Mouse (Mus musculus) olfactory bulb, adult 2 months (tissue): Measurements from ENCODE around the gene Hdac9.

Experiments
- CTCF ChIP-seq: fragments of 200-500 bp; IDR thresholded peaks from 2 replicates; pipeline ENCODE4 v1.5.1; 2012; ENCODE audit warnings: low read depth, mild to moderate bottlenecking, low read length, moderate library complexity; ENCODE audit not compliant: insufficient read depth
- POLR2A ChIP-seq: fragments of 200-500 bp; IDR thresholded peaks from 2 replicates; pipeline ENCODE4 v1.6.1; 2012; ENCODE audit warnings: mild to moderate bottlenecking, low read depth, low read length, moderate library complexity; ENCODE audit not compliant: insufficient read depth

DNA sequence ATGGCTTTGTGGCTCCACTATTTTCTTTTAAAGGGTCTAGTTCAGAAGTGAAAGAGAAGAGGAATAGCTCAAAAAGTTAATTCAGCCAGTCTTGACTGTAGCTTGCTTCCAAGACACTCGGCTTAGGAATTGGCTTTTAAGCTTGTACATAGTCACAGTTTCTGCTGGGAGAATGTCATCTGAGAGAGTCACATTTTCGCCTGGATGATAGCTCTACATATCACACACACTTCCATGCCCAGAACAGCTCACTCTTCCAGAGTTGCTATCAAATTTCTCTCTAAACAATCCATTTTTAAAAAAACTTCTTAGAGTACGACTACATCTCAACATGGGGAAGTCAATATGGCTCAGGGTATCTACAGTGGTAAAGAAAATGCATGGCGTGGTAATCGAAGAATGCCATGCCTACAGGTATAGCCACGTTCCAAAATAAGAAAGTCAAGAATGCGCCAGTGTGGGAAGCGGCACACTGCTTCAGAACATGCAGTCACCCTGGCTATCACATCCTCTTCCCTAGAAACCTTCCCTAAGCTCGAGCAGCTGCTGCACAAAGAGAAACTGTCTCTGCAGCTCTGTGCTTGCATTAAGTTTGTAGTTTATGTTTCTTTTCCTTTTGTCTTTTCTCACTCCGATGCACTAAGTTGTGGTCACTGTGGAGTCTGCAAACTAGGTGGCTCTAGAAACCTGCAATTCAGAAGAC, 443.8 kb downstream of the Hdac9 start:
- no peak for TF ChIP-seq POLR2A
- TF ChIP-seq CTCF, result no peak
